Mouse (Mus musculus): ENCODE measurements at regions not wholly inside any gene's neighbourhood (a gene's known extent, or its start where the extent isn't known, plus 50 kb on each side); places are given as distances from the start of the nearest gene placed in this dataset.

GRCm38 (mm10) chr5:114512756-114513155 lies 55.1 kb upstream of the Fam222a start:
- no peak for DNase-seq

- peak; percentile 25 for DNase-seq
Observed at GRCm38 (mm10) chr5:114513911-114514457, 53.8 kb upstream of the Fam222a start.

- DNase-seq = no peak
Observed at GRCm38 (mm10) chr5:114517010-114517409, 50.8 kb upstream of the Fam222a start.

GRCm38 (mm10) chr5:114518012-114518411 lies 49.8 kb upstream of the Fam222a start:
- no peak for DNase-seq
